Mouse (Mus musculus) thymus, adult 2 months (tissue): Measurements from ENCODE around the gene Sorcs3.

ENCODE experiments used
- CTCF ChIP-seq: fragments of 200-500 bp; IDR thresholded peaks from 2 replicates; pipeline ENCODE4 v1.5.1; 2012; ENCODE audit warnings: mild to moderate bottlenecking, control low read depth, low read length, moderate library complexity, borderline replicate concordance; ENCODE audit not compliant: control insufficient read depth, poor library complexity, insufficient read depth; ENCODE audit errors: extremely low read depth
- POLR2A ChIP-seq: fragments of 200-500 bp; IDR thresholded peaks from 2 replicates; pipeline ENCODE4 v1.6.1; 2012; ENCODE audit warnings: mild to moderate bottlenecking, low read length, control low read depth, moderate library complexity; ENCODE audit not compliant: control insufficient read depth, poor library complexity, insufficient read depth; ENCODE audit errors: extremely low read depth

GRCm38 (mm10) chr19:48301300-48301699, 95.5 kb downstream of the Sorcs3 start:
- TF ChIP-seq POLR2A (no peak), CTCF (no peak)
